Mouse (Mus musculus) limb, embryonic 13.5 days (tissue): ENCODE results near the gene Pramel5. TPM values are rescaled to one million over a fixed set of nuclear protein-coding genes. Genes with fewer than 3 reads are reported as not detected.
"Not testable (repeated sequence)": the region's sequence is repeated elsewhere in the genome, so short reads cannot be mapped to it uniquely, and the experiment has no call there.

Experiments
- ATAC-seq: fragments of 200-750 bp; cut with Nextera tagmentation; 2 replicates; pipeline ENCODE4 v1.8.0; 2017; ENCODE audit warnings: low read depth, moderate number of reproducible peaks, moderate TSS enrichment; ENCODE audit not compliant: low FRiP score
- H3K27ac ChIP-seq: fragments of 300-500 bp; sonication (generic); 2 replicates; pipeline ENCODE4 v1.5.1; 2015; ENCODE audit warnings: inconsistent platforms, mild to moderate bottlenecking, moderate library complexity
- H3K27me3 ChIP-seq: fragments of 300-500 bp; sonication (generic); 2 replicates; pipeline ENCODE4 v1.6.1; 2015; ENCODE audit warnings: mild to moderate bottlenecking, inconsistent platforms
- H3K36me3 ChIP-seq: fragments of 300-500 bp; sonication (generic); 2 replicates; pipeline ENCODE4 v1.6.1; 2015; ENCODE audit warnings: inconsistent platforms, mild to moderate bottlenecking, moderate library complexity
- H3K4me1 ChIP-seq: fragments of 300-500 bp; sonication (generic); 2 replicates; pipeline ENCODE4 v1.6.1; 2015; ENCODE audit warnings: inconsistent platforms
- H3K4me2 ChIP-seq: fragments of 300-500 bp; sonication (generic); replicated peaks from 2 replicates; pipeline ENCODE4 v1.6.1; 2015; ENCODE audit warnings: inconsistent platforms, mild to moderate bottlenecking, moderate library complexity
- H3K4me3 ChIP-seq: fragments of 300-500 bp; sonication (generic); 2 replicates; pipeline ENCODE4 v1.5.1; 2015; ENCODE audit warnings: moderate library complexity, mild to moderate bottlenecking, inconsistent platforms
- H3K9ac ChIP-seq: fragments of 300-500 bp; sonication (generic); 2 replicates; pipeline ENCODE4 v1.6.1; 2015; ENCODE audit warnings: mild to moderate bottlenecking, inconsistent platforms
- H3K9me3 ChIP-seq: fragments of 300-500 bp; sonication (generic); 2 replicates; pipeline ENCODE4 v1.6.1; 2016; ENCODE audit warnings: inconsistent platforms
- WGBS: fragments of 180-500 bp; shearing (Covaris S2); methylation state at CpG from one replicate; pipeline ENCODE4 v1.1.7; 2015; 5-methylcytosine and 5-hydroxymethylcytosine counted together
- polyA plus RNA-seq: library from polyadenylated mRNA; unstranded; fragments of >200 nt; fragmentation: Nextera tagmentation; extraction: Ambion mirVana; gene quantifications from 2 replicates; pipeline ENCODE4 v1.2.1, GENCODE M21; 2015

The Pramel5 gene
- polyA plus RNA-seq, result not detected in 2 replicates

- ATAC-seq, H3K4me1 ChIP-seq, H3K4me3 ChIP-seq, H3K4me2 ChIP-seq, H3K36me3 ChIP-seq, H3K27me3 ChIP-seq, H3K27ac ChIP-seq, H3K9me3 ChIP-seq, H3K9ac ChIP-seq: not testable (repeated sequence)
- 59% methylated on average over 1 of the region's 1 CpGs for WGBS
Measured at GRCm38 (mm10) chr4:144280388-144280787, at the start of gene Pramel5. TSS of gene Pramel5 (minus strand) at chr4:144280488.

DNA sequence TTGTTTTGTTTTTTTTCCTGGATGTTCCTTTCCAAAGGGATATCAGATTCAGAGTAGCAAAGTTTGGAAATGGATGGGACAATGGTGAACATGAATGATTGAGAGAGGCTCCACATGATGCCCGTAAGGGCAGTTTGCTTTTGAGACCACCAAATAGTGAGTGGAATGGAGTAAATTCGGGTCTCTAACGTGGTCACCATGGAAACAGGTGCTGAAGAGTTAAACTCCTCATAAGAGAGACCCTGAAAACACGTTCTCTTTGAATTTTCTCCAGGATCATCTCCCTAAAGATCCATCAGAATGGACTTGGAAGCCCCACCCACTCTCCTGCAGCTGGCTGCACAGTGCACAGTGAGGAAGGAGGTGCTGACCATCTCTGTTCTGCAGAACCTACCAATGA, 49.7 kb upstream of the Pramel5 start, which contains the start of gene Gm13128:
TSS of gene Gm13128 (plus strand) at position 301 of the 400 bp plus-strand sequence.
- not testable (repeated sequence) for H3K9ac ChIP-seq, H3K36me3 ChIP-seq, H3K27me3 ChIP-seq, ATAC-seq, H3K4me3 ChIP-seq, H3K9me3 ChIP-seq, H3K4me1 ChIP-seq, H3K4me2 ChIP-seq, H3K27ac ChIP-seq
- whole genome bisulfite sequencing, result 64% methylated on average over 4 of the region's 4 CpGs

DNA sequence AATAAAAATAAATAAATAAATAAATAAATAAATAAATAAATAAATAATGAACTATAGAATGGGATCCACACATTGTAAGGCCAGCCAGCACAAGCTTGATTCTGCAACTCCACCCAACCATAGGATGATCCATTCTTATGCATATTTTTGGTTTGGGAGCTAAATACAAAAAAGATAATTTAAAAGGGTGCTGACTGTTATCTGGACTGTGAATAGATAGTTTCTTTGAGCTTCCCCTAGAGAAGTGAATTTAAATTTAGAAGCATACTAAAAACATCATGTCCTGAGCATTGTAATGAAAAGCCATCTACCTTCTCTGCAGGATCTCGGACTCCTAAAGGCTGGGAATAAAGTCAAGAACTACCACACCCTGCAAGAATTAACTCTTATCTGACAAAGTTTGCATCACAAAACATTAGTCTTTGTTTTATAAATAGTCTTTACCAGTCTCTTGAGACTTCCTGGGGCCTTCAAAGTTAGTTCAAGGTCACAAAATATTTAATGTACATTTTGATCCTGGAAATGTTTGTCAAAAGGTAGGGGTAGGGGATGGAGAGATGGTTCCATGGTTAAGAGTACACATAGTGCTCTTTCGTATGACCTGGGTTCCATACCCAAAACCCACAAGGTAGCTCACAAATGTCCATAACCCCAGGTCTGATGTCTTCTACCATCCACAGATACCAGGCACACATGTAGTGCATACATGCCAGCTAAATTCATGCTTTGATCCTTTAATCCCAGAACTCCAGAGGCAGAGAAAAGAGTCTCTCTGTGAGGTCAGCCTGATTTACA, 32.6 kb upstream of the Pramel5 start:
- H3K9ac ChIP-seq, H3K9me3 ChIP-seq, H3K27me3 ChIP-seq, ATAC-seq, H3K4me3 ChIP-seq, H3K36me3 ChIP-seq, H3K27ac ChIP-seq, H3K4me1 ChIP-seq, H3K4me2 ChIP-seq: not testable (repeated sequence)
- 78% methylated on average over 2 of the region's 2 CpGs for WGBS

DNA sequence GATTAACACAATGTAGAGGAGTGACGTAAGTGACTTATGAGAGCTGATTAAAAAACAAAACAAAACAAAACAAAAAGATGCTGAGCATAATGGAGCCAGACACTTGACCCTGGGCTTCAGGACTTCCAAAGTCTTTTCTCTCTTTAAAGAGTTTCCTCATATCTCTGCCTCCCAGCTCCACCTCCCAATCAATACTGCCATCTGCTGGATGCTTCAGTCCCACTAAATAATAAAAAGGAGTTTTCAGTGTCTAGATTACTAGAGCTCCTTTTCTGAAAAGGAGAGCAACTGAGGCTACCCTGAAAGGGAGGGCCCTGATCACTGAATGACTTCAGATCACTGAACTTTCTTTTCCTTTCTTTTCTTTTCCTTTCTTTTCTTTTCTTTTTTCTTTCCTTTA, 19.1 kb upstream of the Pramel5 start:
- H3K27me3 ChIP-seq, H3K36me3 ChIP-seq, H3K9me3 ChIP-seq, H3K4me1 ChIP-seq, H3K9ac ChIP-seq, H3K27ac ChIP-seq, ATAC-seq, H3K4me3 ChIP-seq, H3K4me2 ChIP-seq: not testable (repeated sequence)
- WGBS, result 53% methylated on average over 1 of the region's 1 CpGs

DNA sequence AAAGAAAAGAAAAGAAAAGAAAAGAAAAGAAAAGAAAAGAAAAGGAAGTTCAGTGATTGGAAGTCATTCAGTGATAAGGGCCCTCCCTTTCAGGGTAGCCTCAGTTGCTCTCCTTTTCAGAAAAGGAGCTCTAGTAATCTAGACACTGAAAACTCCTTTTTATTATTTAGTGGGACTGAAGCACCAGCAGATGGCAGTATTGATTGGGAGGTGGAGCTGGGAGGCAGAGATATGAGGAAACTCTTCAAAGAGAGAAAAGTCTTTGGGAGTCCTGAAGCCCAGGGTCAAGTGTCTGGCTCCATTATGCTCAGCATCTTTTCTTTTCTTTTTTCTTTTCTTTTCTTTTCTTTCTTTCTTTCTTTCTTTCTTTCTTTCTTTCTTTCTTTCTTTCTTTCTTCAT, 25.5 kb downstream of the Pramel5 start:
- H3K9me3 ChIP-seq, ATAC-seq, H3K27ac ChIP-seq, H3K4me3 ChIP-seq, H3K36me3 ChIP-seq, H3K4me1 ChIP-seq, H3K9ac ChIP-seq, H3K27me3 ChIP-seq, H3K4me2 ChIP-seq: not testable (repeated sequence)

Other genes starting within 250 kb of the Pramel5 start
- gene Pramel4, start 221.4 kb downstream of the Pramel5 start, polyA plus RNA-seq, result not detected in 2 replicates
- gene Gm13102, start 174.0 kb downstream of the Pramel5 start, polyA plus RNA-seq, result not detected in 2 replicates
- gene Oog3, start 117.8 kb downstream of the Pramel5 start, polyA plus RNA-seq, result not detected in 2 replicates
- not detected in 2 replicates for gene Oog2, start 89.8 kb downstream of the Pramel5 start, polyA plus RNA-seq
- gene C87977, start 67.2 kb downstream of the Pramel5 start, polyA plus RNA-seq, result not detected in 2 replicates
- not detected in 2 replicates for gene Gm13128, start 49.8 kb upstream of the Pramel5 start, polyA plus RNA-seq
- gene Gm13119, start 77.5 kb upstream of the Pramel5 start, polyA plus RNA-seq, result not detected in 2 replicates
- gene Pramef20, start 97.4 kb upstream of the Pramel5 start, polyA plus RNA-seq, result not detected in 2 replicates
- gene Pramef12, start 128.0 kb upstream of the Pramel5 start, polyA plus RNA-seq, result 0.17 and 0.41 TPM in 2 replicates
- gene 1700012P22Rik, start 158.3 kb upstream of the Pramel5 start, polyA plus RNA-seq, result not detected in 2 replicates
- not detected in 2 replicates for gene Gm9944, start 172.8 kb upstream of the Pramel5 start, polyA plus RNA-seq
- gene Aadacl3, start 183.3 kb upstream of the Pramel5 start, polyA plus RNA-seq, result not detected in 2 replicates
- not detected in 2 replicates for gene 9430007A20Rik, start 239.3 kb upstream of the Pramel5 start, polyA plus RNA-seq